Mouse (Mus musculus): ENCODE data around the gene Otor.

DNA sequence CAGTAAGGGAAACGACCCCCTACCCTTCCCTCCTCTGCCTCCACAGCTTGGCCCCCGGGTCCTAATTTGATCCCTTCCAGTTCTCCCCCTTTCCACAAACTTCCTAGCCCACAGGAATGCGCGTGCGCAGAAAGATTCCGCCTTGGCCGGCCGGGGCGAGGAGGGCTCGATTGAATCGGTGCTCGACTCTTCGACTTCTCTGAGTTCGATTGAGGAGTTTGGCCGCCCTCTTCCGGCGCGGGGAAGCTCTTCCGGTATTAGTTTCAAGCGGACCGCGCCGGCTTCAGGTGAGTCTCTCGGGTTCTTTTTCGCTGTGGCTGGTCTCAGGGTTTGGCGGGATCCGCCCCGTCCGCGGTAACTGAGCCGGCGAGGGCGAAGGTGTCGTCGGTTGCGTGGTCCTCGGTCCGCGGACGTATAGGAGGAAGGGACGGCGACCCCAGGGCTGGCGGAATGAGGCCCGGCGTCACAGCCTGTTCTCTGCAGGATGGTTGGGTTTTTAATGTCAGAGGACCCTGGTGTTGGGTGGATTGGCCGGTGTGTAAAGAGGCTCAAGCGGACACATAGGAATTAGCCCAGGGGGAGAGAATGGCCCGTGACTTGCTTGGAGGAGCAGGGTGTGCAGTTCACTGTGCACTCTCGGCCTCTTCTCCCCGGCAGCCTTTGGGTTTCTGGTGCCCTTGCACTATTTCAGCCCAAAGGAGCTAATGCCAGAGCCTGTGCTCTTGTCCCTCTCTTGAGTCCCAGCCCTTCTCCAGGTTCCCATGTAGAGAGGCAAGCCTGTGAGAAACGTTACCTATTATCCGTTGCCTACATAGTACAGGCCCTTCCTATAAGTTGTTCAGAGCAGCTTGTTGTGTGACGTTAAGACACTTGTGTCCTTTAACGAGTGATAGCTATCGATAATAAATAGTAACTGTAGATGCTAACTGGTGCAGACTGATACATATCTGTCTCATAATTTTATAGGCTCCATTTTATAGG, 15.2 kb upstream of the Otor start, which contains the start of gene Snrpb2:
- TF ChIP-seq EP300 (IDR thresholded peaks at IDR 0.05; ENCODE audit: insufficient read depth, low read depth, low read length) = no peak
- no peak for TF ChIP-seq CTCF (IDR thresholded peaks at IDR 0.05; ENCODE audit: low read depth, low read length)
- no peak for TF ChIP-seq POLR2A (IDR thresholded peaks at IDR 0.05; ENCODE audit: insufficient read depth, low read length)

All from ES-Bruce4 (cell line).